Mouse (Mus musculus): Measurements from ENCODE around the gene Cd248. TPM values are rescaled to one million over a fixed set of nuclear protein-coding genes. Genes with fewer than 3 reads are reported as not detected.

The Cd248 gene
- polyA plus RNA-seq, 1 experiment: 5.8 TPM

- Histone ChIP-seq H3K4me3 (ENCODE audit: insufficient read depth, low read length) (peak within 1 kb of the TSS; percentile 87), H3K4me1 (ENCODE audit: control insufficient read depth, insufficient read depth, low read length) (no peaks in the 10 kb centered on the region), H3K27ac (ENCODE audit: insufficient read depth, low read length) (peak within 1 kb of the TSS; percentile 57)
- TF ChIP-seq CTCF (IDR thresholded peaks at IDR 0.05; ENCODE audit: extremely low read depth, insufficient read depth, low read length): peak; percentile 38
- peak; percentile 70; the same call in 1 of the 2 replicates for TF ChIP-seq POLR2A (IDR thresholded peaks at IDR 0.05; ENCODE audit: extremely low read depth, insufficient read depth, low read length)
These were observed 20.2 kb downstream of the Cd248 start, which contains the start of gene Yif1a for GRCm38 (mm10) chr19:5087884-5088728. Gene Yif1a (plus strand): TSS chr19:5088538.

DNA sequence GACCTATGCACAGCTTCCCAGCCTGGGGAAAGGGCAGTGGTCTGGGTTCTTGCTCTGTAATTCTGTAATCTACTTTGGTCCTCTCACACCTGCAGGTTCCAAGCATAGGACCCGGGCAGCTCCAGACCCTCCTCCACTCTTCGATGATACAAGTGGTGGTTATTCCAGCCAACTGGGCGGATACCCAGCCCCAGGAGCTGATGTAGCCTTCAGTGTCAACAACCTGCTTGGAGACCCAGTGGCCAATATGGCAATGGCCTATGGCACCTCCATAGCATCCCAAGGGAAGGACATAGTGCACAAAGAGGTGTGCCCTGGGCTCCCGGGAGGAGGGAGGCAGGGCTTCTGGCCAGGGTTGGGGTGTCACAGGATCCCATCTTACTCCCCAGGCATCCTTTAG is 21.4 kb downstream of the Cd248 start:
- H3K4me3 ChIP-seq (ENCODE audit: insufficient read depth, low read length): peak overlapping the region; percentile 87; the same call in 1 of the 2 replicates
- H3K27ac ChIP-seq (ENCODE audit: insufficient read depth, low read length): no peak overlapping the region
- TF ChIP-seq POLR2A (IDR thresholded peaks at IDR 0.05; ENCODE audit: extremely low read depth, insufficient read depth, low read length) (no peak), CTCF (IDR thresholded peaks at IDR 0.05; ENCODE audit: extremely low read depth, insufficient read depth, low read length) (no peak)
- H3K4me1 ChIP-seq (ENCODE audit: control insufficient read depth, insufficient read depth, low read length): no peaks in the 10 kb centered on the region

DNA sequence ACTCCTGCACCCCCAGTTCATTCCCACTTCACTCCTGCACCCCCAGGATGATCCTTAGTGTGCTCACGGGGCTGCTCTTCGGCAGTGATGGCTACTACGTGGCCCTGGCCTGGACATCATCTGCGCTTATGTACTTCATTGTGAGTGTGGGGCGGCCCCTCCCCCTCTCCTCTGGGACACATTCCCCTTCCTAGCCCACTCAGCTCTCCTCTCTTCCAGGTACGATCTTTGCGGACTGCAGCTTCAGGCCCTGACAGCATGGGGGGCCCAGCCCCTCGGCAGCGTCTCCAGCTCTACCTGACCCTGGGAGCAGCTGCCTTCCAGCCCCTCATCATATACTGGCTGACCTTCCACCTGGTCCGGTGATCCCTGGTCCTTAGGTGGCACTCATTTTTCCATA is 24.2 kb downstream of the Cd248 start:
- TF ChIP-seq POLR2A (IDR thresholded peaks at IDR 0.05; ENCODE audit: extremely low read depth, insufficient read depth, low read length) (peak; percentile 46), CTCF (IDR thresholded peaks at IDR 0.05; ENCODE audit: extremely low read depth, insufficient read depth, low read length) (no peak)
- no peak overlapping the region for H3K27ac ChIP-seq (ENCODE audit: insufficient read depth, low read length)
- H3K4me1 ChIP-seq (ENCODE audit: control insufficient read depth, insufficient read depth, low read length): no peaks in the 10 kb centered on the region; the same call in 1 of the 2 replicates
- no peak overlapping the region for H3K4me3 ChIP-seq (ENCODE audit: insufficient read depth, low read length)

DNA sequence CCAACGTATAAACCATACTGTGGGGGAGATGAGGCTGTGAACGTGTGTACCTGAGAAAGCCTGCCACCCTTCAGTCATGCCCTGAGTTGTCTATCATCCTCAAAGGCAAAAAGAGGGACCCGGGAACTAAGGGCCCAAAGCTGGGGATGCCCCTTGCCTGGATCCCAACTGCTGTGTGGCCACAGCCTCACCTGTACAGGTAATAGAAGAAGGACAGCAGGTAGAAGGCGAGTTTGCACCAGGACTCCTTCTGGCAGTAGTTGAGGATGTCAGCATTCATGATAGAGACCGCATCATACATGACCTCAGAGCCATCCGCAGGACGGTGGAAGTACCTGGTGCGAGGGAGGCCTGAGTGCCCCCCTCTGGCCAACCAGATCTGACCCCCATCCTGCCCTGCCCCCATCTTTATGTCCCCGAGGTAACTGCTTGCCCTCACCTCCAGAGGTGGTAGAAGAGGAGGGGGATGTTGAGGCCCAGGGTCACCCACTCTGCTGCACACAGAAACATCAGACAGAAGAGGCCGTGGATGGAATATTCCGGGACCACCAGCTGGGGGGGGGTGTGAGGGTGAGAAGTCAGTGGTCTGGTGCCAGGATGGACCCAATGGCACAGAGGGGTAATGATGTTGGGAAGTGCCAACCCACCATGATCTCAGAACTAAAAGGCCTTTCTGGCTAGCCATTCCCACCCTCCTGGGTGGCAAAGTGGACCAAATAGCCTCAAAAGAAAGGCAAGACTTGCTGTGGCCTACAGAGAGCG is 25.8 kb downstream of the Cd248 start:
- H3K4me1 ChIP-seq (ENCODE audit: control insufficient read depth, insufficient read depth, low read length): peaks cover 2% of the 10 kb centered on the region; the same call in 1 of the 2 replicates
- TF ChIP-seq POLR2A (IDR thresholded peaks at IDR 0.05; ENCODE audit: extremely low read depth, insufficient read depth, low read length): no peak
- TF ChIP-seq CTCF (IDR thresholded peaks at IDR 0.05; ENCODE audit: extremely low read depth, insufficient read depth, low read length): no peak
- no peak overlapping the region; the same call in 1 of the 2 replicates for H3K4me3 ChIP-seq (ENCODE audit: insufficient read depth, low read length)
- no peak overlapping the region for H3K27ac ChIP-seq (ENCODE audit: insufficient read depth, low read length)

- Histone ChIP-seq H3K4me3 (ENCODE audit: insufficient read depth, low read length) (peak overlapping the region; percentile 55), H3K4me1 (ENCODE audit: control insufficient read depth, insufficient read depth, low read length) (peaks cover 2% of the 10 kb centered on the region; the same call in 1 of the 2 replicates), H3K27ac (ENCODE audit: insufficient read depth, low read length) (0 out of 2 replicates have a peak overlapping the region, but pooled peaks have one; percentile 11)
- TF ChIP-seq POLR2A (IDR thresholded peaks at IDR 0.05; ENCODE audit: extremely low read depth, insufficient read depth, low read length) (peak; percentile 13; the same call in 1 of the 2 replicates), CTCF (IDR thresholded peaks at IDR 0.05; ENCODE audit: extremely low read depth, insufficient read depth, low read length) (peak; percentile 73)
These were observed 26.4 kb downstream of the Cd248 start for GRCm38 (mm10) chr19:5094243-5094632.

GRCm38 (mm10) chr19:5094746-5095417 is 27.0 kb downstream of the Cd248 start:
- TF ChIP-seq CTCF (IDR thresholded peaks at IDR 0.05; ENCODE audit: extremely low read depth, insufficient read depth, low read length) (no peak), POLR2A (IDR thresholded peaks at IDR 0.05; ENCODE audit: extremely low read depth, insufficient read depth, low read length) (no peak; the same call in 1 of the 2 replicates)
- Histone ChIP-seq H3K4me1 (ENCODE audit: control insufficient read depth, insufficient read depth, low read length) (peaks cover 2% of the 10 kb centered on the region; the same call in 1 of the 2 replicates), H3K27ac (ENCODE audit: insufficient read depth, low read length) (peak overlapping the region; percentile 11; the same call in 1 of the 2 replicates), H3K4me3 (ENCODE audit: insufficient read depth, low read length) (peak overlapping the region; percentile 55)

- TF ChIP-seq CTCF (IDR thresholded peaks at IDR 0.05; ENCODE audit: extremely low read depth, insufficient read depth, low read length): no peak
- peak; percentile 8; the same call in 1 of the 2 replicates for TF ChIP-seq POLR2A (IDR thresholded peaks at IDR 0.05; ENCODE audit: extremely low read depth, insufficient read depth, low read length)
- Histone ChIP-seq H3K4me3 (ENCODE audit: insufficient read depth, low read length) (peak overlapping the region; percentile 55), H3K27ac (ENCODE audit: insufficient read depth, low read length) (peak overlapping the region; percentile 76), H3K4me1 (ENCODE audit: control insufficient read depth, insufficient read depth, low read length) (peaks cover 2% of the 10 kb centered on the region; the same call in 1 of the 2 replicates)
These were observed 28.1 kb downstream of the Cd248 start for GRCm38 (mm10) chr19:5095887-5096474.

- H3K4me3 ChIP-seq (ENCODE audit: insufficient read depth, low read length): peak overlapping the region; percentile 55
- H3K4me1 ChIP-seq (ENCODE audit: control insufficient read depth, insufficient read depth, low read length): peaks cover 2% of the 10 kb centered on the region; the same call in 1 of the 2 replicates
- no peak for TF ChIP-seq CTCF (IDR thresholded peaks at IDR 0.05; ENCODE audit: extremely low read depth, insufficient read depth, low read length)
- TF ChIP-seq POLR2A (IDR thresholded peaks at IDR 0.05; ENCODE audit: extremely low read depth, insufficient read depth, low read length): no peak
- H3K27ac ChIP-seq (ENCODE audit: insufficient read depth, low read length): 0 out of 2 replicates have a peak overlapping the region, but pooled peaks have one; percentile 76
These were observed 29.9 kb downstream of the Cd248 start for GRCm38 (mm10) chr19:5097521-5098362.
